Mouse (Mus musculus) adipocyte (in vitro differentiated cells): ENCODE results near the gene Sec22a.

Experiments
- DNase-seq: peaks from one replicate; pipeline ENCODE4 v3.0.0-alpha.2; 2016; ENCODE audit warnings: low spot score

The Sec22a gene

GRCm38 (mm10) chr16:35363150-35364062 lies at the start of gene Sec22a:
Sec22a (minus strand) TSS chr16:35363918.
- DNase-seq: peak; percentile 95

DNA sequence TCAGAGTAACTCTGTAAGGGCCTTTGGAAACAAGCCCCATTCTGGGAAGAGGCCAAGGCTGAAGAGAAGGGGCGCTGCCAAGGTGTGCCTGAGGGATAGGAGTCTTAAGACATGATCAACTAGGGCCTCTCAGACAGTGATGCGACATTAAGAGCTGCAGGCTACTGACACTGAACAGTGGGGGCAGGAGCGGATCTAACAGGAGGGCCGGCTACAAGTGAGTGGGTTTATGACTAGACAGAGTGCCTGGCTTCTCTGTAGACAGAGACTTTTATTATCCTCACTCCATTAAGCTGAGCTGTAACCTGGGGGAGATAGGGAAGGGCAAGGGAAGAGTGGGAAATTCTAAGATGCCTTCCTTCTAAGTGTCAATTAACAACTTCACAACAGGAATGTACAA lies 43.0 kb upstream of the Sec22a start:
- no peak for DNase-seq

DNA sequence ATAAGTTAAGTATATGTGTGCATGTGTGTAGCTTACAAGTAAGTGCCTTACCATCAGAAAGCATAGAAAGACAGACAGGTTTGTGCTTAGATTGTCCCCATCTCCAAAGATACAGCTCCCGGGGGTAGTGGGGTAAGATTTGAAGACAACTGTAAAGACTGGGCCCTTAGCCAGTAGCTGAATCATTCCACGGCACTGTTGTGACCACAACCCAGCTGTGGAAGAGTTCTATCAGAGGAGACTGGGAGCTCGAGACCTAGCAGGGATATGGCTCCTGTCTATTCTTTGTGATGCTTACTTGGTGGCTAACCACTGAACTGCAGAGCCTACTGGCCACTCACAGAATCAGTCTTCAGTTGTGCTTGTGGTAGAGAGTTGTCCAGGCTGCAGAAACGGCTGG lies 42.4 kb upstream of the Sec22a start:
- DNase-seq: no peak

DNA sequence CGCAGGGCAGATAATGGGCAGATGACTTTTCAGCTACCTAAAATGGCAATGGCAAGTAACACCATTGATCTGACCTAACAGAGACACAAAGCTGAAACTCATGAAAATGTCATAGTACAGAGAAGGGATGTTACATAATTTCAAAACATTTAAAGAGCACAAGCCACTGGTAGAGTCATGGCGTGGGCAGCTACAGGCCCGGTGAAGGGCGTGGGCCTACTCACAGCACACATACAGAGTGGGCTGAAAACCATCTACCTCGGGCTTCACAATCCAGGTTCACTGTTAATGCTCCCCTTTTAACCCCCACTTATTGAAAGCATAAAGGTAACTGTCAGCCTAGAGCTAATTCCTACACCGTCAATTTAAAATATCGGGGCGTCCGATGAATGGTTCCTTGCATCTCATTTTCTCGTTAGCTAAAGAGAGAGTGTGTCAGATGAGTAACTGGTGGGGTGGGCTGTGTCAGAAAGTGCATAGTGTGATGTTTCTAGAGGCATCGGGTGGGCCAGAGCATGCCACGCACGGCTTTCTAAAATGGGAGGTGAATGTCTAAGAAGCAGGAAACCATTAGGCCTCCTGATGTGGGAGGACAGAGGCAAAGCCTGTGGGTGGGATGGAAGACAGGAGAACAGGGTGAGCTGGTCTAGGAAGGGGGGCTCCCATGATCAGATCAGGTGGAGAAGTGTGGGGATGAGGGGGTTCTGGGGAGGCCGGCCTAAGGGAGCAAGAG lies 41.8 kb upstream of the Sec22a start:
- DNase-seq: no peak

DNA sequence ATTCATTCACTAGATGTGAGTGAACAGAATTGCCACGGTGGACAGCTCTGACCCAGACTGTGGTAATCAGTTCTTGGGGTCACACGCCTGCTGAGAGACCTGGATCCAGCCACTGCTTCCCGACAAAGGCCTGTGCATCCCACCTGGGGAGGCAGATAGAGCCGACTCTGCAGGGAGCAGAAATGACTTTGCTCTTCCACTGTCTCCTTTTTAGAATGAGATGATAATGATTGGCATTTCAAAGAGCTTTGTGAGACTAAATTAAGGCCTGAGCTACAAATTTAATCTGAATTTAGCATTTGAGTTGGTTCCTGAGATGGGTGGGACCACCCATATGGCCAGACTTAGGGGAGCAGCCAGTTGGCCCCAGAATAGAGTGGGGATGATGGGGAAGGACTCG lies 41.1 kb upstream of the Sec22a start:
- no peak for DNase-seq

GRCm38 (mm10) chr16:35403891-35404290 lies 40.2 kb upstream of the Sec22a start:
- DNase-seq: no peak

DNA sequence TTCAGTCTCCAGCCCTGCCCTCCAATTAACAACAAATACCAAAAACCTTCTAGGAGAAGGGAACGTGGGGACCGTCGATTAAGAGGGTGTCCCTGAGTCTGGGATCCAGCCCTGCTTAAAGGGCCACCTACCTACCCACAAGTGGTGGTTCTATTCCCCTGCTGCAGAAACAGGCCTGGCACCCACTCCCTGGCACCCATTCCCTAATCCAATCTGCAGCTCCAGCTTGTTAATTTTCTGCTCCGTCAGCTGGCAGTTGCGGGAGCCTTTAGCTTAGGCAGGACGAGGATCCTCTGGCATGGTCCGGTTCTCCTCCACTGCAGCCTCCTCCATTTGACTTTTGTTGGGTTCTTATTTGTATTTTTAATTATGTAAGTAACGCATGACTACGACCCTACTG lies 39.6 kb upstream of the Sec22a start:
- DNase-seq: no peak

GRCm38 (mm10) chr16:35392813-35393212 lies 29.1 kb upstream of the Sec22a start:
- DNase-seq: no peak

GRCm38 (mm10) chr16:35385654-35386053 lies 21.9 kb upstream of the Sec22a start:
- DNase-seq: no peak

DNA sequence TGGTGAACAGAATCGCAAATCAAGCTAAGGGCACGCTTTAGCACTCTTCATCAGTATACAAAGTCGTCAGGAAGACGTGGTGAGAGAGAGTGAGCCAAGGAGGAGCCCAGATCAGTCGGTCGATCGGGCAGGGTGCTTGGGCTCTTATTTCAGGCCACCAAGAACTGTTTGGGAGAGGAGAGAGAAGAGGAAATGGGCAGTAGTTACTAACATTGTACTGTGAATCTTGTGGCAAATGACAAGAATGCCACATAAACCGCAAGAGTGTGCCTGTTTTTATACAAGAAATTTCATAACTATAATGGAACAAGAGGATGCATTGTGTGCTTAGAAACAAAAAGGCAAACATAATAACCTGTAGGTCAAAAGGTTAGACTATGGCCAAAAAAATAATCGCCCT lies 16.3 kb upstream of the Sec22a start:
- DNase-seq: no peak

GRCm38 (mm10) chr16:35379344-35379743 lies 15.6 kb upstream of the Sec22a start:
- DNase-seq: peak; percentile 57

DNA sequence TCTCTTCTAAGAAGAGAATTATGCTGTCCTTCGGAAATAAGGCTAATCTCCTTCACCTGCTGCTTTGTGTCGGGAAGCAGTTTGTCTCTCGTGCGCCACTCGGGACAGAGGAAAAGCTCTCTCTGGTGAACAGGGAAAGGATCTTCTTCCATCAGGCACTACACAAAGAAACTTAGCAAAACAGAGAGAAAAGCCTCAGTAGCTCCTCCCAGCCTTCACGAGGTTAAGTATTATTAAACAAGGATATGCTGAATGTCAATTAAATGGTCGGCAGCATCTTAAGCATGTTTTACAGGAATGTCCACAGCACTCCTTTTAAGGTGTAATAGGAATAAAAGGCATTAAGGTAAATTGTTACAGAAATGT lies 328 bp upstream of the Sec22a start:
- no peak for DNase-seq

DNA sequence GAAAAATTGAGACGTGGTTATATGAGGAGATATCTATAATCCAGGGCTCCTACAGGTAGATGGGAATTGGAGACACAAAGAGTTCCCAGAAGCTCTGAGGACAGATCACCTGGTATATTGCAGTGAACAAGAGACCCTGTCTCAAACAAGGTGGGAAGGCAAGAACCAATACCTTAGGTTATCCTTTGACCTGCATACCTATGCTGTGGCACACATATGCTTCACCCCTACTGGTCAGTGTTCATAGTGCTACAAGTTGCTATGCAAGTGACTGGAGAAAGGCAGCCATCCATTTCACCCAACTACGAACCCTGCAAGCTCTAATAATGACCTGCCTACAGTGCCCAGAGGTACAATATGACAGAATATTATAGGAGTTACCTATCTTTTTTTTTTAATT lies 1.5 kb downstream of the Sec22a start:
- no peak for DNase-seq

GRCm38 (mm10) chr16:35360593-35360992 lies 3.1 kb downstream of the Sec22a start:
- DNase-seq: peak; percentile 60

DNA sequence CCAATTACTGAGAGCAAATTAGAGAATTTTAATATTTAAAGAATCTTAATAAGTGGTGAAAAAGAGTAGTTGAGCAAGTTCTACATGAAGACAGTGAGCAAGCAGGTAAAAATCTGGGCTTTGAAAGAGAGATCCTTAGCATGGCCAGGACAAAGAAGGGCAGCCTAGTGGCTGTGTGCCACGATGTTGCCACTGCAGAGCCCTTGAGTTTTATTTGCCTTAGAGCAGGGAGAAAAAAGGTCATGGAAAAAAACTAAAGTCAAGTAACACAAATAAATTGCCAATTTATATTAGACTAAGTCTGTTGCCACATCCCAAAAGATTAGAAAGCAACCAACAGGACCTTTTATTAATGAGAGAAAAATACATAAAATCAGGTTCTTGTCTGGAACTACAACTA lies 6.3 kb downstream of the Sec22a start:
- peak; percentile 29 for DNase-seq

DNA sequence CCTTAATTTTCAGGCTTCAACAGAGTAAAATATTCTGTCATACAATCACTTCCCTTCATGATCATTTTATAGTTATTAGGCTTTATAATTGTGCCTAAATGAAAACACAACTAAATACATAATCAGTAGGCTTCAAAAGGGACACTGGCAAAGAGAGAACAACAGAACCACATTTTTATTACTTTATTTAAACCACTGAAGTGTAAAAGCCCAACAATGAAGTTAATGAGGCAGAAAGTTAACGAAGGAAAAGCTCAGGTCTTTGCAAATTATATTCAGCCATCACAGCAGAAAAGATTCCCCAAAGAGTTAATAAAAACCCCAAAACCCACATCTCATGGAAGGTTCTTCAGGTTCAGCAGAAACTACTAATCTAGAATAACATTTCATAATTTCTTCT lies 33.3 kb downstream of the Sec22a start:
- DNase-seq: no peak

- no peak for DNase-seq
These were observed 43.9 kb downstream of the Sec22a start for GRCm38 (mm10) chr16:35319773-35320172.

GRCm38 (mm10) chr16:35319335-35319734 lies 44.4 kb downstream of the Sec22a start:
- DNase-seq: peak; percentile 85

- DNase-seq: no peak
These were observed 45.3 kb downstream of the Sec22a start for GRCm38 (mm10) chr16:35318397-35318796.

- DNase-seq: no peak
These were observed 46.3 kb downstream of the Sec22a start for GRCm38 (mm10) chr16:35317460-35317859.

DNA sequence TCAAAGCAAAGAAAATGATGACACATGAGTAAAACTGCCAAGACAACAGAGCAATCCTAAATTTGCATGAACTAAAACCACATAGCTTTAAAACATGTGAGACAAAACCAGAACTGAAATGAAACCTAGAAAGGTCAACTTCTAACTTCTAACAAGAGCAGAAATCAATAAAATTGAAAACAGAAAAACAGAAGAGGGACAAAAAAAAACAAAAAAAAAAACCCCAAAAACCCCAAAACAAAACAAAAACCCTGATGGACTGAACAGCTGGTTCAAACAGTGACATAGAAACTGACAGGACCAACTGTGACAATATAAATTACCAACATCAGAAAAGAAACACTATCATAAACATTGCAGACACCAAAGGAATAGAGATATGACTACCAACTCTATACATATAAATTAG lies 46.9 kb downstream of the Sec22a start:
- DNase-seq: no peak

GRCm38 (mm10) chr16:35315496-35315895 lies 48.2 kb downstream of the Sec22a start:
- no peak for DNase-seq

- peak; percentile 23 for DNase-seq
These were observed 52.1 kb downstream of the Sec22a start for GRCm38 (mm10) chr16:35311586-35311985.
